Mouse (Mus musculus): Measurements from ENCODE around the gene Tulp2. TPM values are rescaled to one million over a fixed set of nuclear protein-coding genes. Genes with fewer than 3 reads are reported as not detected.

The Tulp2 gene
- 0.22 and 0.32 TPM in 2 replicates for polyA plus RNA-seq (2012; rRNA removed)

DNA sequence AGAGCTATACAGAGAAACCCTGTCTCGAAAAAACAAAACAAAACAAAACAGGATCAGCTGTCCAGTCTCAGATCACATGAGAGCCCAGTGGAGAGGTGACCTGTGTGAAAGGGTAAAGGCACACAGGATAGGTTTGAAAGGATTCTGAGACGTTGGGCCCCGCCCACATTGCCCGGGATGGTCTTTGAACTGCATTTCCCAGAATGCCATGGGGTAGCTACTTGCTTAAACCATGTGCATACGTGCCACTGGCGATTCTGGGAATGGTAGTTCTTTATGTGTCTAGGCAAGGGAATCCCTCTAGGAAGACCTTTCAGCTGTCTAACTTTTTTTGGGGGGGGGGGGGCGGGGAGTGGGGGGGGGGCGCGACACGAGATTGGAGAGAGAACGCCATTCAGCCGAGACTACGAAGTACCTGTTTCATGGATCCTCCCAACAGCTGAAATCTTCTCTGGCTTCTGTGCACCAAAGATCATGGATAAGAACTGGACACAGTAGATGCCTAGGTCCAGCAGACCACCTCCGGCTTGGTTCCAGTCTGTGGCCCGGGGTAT, at the start of gene Tulp2:
TSS of gene Tulp2 (plus strand) at position 504 of the 554 bp plus-strand sequence.

GRCm38 (mm10) chr7:45434203-45435015, 47.3 kb upstream of the Tulp2 start, which contains the start of gene Gys1:
Gys1 (plus strand) TSS chr7:45434844.

DNA sequence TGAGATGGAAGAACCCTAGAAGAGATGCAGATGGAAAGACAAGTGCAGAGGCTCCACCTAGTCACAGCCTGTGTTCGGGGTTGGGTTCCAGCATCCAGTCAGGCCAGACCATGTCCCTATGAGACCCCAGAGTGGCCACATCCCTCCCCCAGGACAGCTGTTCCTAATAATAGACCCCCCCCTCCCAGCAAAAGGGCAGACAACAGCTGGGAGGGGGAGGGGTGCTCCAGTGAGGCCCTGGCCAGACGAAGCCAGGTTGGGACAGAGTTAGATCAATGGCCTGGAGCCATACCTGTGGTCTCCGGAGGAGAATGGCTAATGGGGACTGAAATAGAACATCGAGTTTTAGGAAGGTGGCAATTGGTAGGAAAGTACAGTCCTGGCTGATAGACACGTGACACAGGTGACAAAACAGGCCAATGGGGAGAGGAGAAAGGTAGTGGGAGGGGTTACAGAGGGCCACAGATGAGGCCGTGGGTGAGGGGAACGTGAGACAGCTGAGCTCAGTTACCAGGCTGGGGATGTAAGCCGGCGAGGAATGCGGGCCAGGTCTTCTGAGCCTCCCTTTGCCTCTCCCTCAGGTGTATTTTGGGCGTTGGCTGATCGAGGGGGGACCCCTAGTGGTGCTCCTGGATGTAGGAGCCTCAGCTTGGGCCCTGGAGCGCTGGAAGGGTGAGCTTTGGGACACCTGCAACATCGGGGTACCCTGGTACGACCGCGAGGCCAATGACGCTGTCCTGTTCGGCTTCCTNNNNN, 44.0 kb upstream of the Tulp2 start, which contains the start of gene Ruvbl2:
TSS of gene Ruvbl2 (minus strand) at position 576 of the 756 bp plus-strand sequence.

DNA sequence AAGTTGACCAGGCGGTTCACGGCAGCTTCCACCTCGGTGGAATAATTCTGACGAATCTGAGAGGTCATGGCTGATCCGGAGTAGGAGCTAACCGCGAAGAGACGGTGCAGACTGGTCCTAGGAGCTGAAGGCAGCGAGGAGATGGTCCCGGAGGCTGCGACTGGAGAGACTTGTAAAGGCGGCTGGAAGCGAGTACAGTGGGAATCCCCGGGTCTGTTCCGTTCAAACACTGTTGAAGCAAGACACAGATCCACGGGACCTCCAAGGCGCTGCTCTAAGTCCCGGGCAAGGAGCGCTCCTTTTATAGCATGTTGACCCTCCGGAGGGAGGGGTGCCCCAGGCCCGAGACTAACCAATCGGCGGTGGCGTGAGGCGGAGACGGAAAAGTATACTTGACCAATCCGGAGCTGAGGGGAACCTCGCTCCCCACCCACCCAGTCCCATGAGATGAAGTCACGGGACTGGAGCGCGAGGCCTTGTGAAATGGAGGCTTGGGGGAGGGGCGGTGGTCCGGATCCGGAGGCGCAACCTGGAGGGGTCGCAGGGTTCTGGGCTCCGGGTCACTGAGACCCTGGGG, 22.0 kb upstream of the Tulp2 start, which contains the start of gene Ftl1:
TSS of gene Ftl1 (minus strand) at position 321 of the 577 bp plus-strand sequence.

GRCm38 (mm10) chr7:45466283-45467089, 15.2 kb upstream of the Tulp2 start, which contains the start of gene Bax:
Bax (minus strand) TSS chr7:45466898.

DNA sequence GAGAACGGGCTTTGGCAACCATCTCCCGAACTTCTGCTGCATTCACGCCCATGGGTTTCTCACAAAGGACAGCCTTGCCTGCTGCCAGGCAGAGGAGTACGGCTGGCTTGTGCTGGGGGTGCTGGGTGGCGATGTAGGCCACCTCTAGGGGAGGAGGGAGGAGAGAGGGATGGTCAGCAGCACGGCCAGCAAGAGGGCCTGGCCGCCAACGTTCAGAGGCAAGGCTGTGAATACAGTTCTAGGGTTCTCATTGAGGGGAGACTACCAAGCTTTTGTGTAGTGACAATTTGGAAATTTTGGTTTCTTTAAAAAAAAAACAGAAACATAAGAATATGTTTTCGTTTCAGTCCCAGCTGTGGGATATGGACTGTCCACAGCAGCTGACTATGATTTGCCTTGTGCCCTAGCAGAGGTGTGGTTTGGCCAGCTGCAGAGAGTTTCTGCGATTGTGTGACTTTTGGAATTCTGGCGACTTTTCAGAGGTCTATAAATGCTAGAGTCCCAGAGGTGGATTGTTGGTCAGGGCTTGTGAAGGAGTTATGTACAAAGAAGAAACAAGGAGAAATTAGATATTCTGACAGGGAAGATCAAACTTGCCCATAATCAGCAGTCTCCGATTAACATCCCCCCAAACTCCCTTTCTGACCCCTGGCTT, 5.2 kb downstream of the Tulp2 start, which contains the start of gene Gm45808:
TSS of gene Gm45808 (minus strand) at position 51 of the 655 bp plus-strand sequence.

DNA sequence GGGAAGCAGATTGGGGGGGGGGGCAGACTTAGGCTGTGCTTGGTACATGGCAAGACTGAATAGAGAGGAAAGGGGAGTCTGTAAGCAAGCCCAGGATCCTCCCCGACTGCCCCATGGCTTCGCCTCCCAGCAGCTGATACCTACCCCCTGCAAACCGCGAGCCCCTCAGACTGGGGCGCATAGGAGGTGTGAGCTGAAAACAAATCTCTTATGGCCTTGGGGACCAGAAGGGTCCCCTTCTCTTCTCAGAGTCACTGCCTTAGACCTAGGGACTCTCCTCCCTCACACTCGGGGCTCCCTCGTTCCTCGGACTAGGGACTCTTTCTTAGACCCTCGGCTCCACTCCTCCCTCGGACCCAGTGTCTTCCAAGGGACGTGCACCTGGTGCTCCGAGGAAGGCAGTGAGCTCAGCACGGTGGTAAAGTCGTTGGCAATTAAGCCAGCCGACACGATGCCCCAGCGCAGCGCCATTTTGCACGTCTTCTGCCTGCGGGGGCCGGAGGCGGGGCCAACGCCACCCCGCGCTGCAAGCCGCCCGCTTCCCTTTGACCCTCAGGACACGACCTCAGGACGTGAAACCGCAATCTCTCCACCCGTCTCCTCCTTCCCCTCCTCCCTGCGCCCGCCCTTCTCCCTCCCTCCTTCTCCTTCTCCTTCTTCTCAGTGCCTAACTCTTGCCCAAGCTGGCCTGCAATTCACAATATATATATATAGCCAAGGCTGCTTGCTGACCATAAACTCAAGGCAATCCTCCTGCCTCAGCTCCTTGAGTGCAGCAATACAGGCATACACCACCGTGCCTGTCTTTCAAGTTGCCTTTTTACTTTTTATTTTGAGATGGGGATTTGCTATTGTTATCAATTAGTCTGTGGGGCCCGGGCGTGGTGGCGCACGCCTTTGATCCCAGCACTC, 6.9 kb downstream of the Tulp2 start, which contains the start of gene Dhdh:
TSS of gene Dhdh (minus strand) at position 513 of the 912 bp plus-strand sequence.

GRCm38 (mm10) chr7:45509912-45510787, 28.5 kb downstream of the Tulp2 start, which contains the start of gene Nucb1:
Nucb1 (minus strand) TSS chr7:45510406.

GRCm38 (mm10) chr7:45525809-45526473, 44.3 kb downstream of the Tulp2 start, which contains the start of the genes Ppp1r15a and Plekha4:
Ppp1r15a (minus strand) TSS chr7:45526268.
Plekha4 (plus strand) TSS chr7:45526330.

GRCm38 (mm10) chr7:45554744-45555143, 73.1 kb downstream of the Tulp2 start, which contains the start of gene Hsd17b14:
Hsd17b14 (plus strand) TSS chr7:45554893.

GRCm38 (mm10) chr7:45570103-45570741, 88.5 kb downstream of the Tulp2 start, which contains the start of gene Bcat2:
Bcat2 (plus strand) TSS chr7:45570153.

Other genes starting within 250 kb of the Tulp2 start
- 1.5 and 1.6 TPM in 2 replicates for gene Cd37, start 242.8 kb upstream of the Tulp2 start, polyA plus RNA-seq (2012; rRNA removed)
- gene Slc6a16, start 240.8 kb upstream of the Tulp2 start, polyA plus RNA-seq (2012; rRNA removed): 2.1 and 2.2 TPM in 2 replicates
- 0.03 and 0.12 TPM in 2 replicates for gene Slc6a21, start 204.4 kb upstream of the Tulp2 start, polyA plus RNA-seq (2012; rRNA removed)
- 23.4 and 26.7 TPM in 2 replicates for gene Trpm4, start 148.1 kb upstream of the Tulp2 start, polyA plus RNA-seq (2012; rRNA removed)
- gene Hrc, start 146.6 kb upstream of the Tulp2 start, polyA plus RNA-seq (2012; rRNA removed): 0.35 and 2.8 TPM in 2 replicates
- 60.6 and 63.5 TPM in 2 replicates for gene Ppfia3, start 114.9 kb upstream of the Tulp2 start, polyA plus RNA-seq (2012; rRNA removed)
- 59.8 and 63.1 TPM in 2 replicates for gene Lin7b, start 111.3 kb upstream of the Tulp2 start, polyA plus RNA-seq (2012; rRNA removed)
- 619 and 668 TPM in 2 replicates for gene Snrnp70, start 86.1 kb upstream of the Tulp2 start, polyA plus RNA-seq (2012; rRNA removed)
- gene Kcna7, start 76.2 kb upstream of the Tulp2 start, polyA plus RNA-seq (2012; rRNA removed): 0.03 TPM in 1 of 2 replicates, not detected in the other
- gene Ntf5, start 68.2 kb upstream of the Tulp2 start, polyA plus RNA-seq (2012; rRNA removed): 0.06 and 0.13 TPM in 2 replicates
- gene Lhb, start 61.1 kb upstream of the Tulp2 start, polyA plus RNA-seq (2012; rRNA removed): 0.31 and 0.66 TPM in 2 replicates
- 23.7 and 24.0 TPM in 2 replicates for gene Gys1, start 47.0 kb upstream of the Tulp2 start, polyA plus RNA-seq (2012; rRNA removed)
- 114 and 117 TPM in 2 replicates for gene Ruvbl2, start 43.8 kb upstream of the Tulp2 start, polyA plus RNA-seq (2012; rRNA removed)
- 1,600 and 1,742 TPM in 2 replicates for gene Ftl1, start 22.0 kb upstream of the Tulp2 start, polyA plus RNA-seq (2012; rRNA removed)
- 176 and 188 TPM in 2 replicates for gene Bax, start 15.0 kb upstream of the Tulp2 start, polyA plus RNA-seq (2012; rRNA removed)
- 0.17 TPM in 1 of 2 replicates, not detected in the other for gene Gm45808, start 4.9 kb downstream of the Tulp2 start, polyA plus RNA-seq (2012; rRNA removed)
- 3.0 and 3.2 TPM in 2 replicates for gene Dhdh, start 6.9 kb downstream of the Tulp2 start, polyA plus RNA-seq (2012; rRNA removed)
- 99.6 and 103 TPM in 2 replicates for gene Nucb1, start 28.5 kb downstream of the Tulp2 start, polyA plus RNA-seq (2012; rRNA removed)
- gene Ppp1r15a, start 44.4 kb downstream of the Tulp2 start, polyA plus RNA-seq (2012; rRNA removed): 13.4 and 14.0 TPM in 2 replicates
- gene Plekha4, start 44.5 kb downstream of the Tulp2 start, polyA plus RNA-seq (2012; rRNA removed): 2.4 and 6.4 TPM in 2 replicates
- 0.10 and 0.53 TPM in 2 replicates for gene Hsd17b14, start 73.0 kb downstream of the Tulp2 start, polyA plus RNA-seq (2012; rRNA removed)
- 36.4 and 37.4 TPM in 2 replicates for gene Bcat2, start 88.3 kb downstream of the Tulp2 start, polyA plus RNA-seq (2012; rRNA removed)
- not detected in 2 replicates for gene Fgf21, start 133.6 kb downstream of the Tulp2 start, polyA plus RNA-seq (2012; rRNA removed)
- 0.04 and 0.21 TPM in 2 replicates for gene Fut1, start 135.4 kb downstream of the Tulp2 start, polyA plus RNA-seq (2012; rRNA removed)
- gene Izumo1, start 139.9 kb downstream of the Tulp2 start, polyA plus RNA-seq (2012; rRNA removed): 0.10 and 0.19 TPM in 2 replicates
- 15.5 and 16.0 TPM in 2 replicates for gene Rasip1, start 145.6 kb downstream of the Tulp2 start, polyA plus RNA-seq (2012; rRNA removed)
- 2.7 and 4.2 TPM in 2 replicates for gene Mamstr, start 158.1 kb downstream of the Tulp2 start, polyA plus RNA-seq (2012; rRNA removed)
- gene Fut2, start 184.5 kb downstream of the Tulp2 start, polyA plus RNA-seq (2012; rRNA removed): 0.06 and 0.07 TPM in 2 replicates
- gene Ntn5, start 202.1 kb downstream of the Tulp2 start, polyA plus RNA-seq (2012; rRNA removed): 0.48 and 0.64 TPM in 2 replicates
- 0.43 and 0.63 TPM in 2 replicates for gene Sec1, start 212.5 kb downstream of the Tulp2 start, polyA plus RNA-seq (2012; rRNA removed)
- 162 and 178 TPM in 2 replicates for gene Car11, start 218.0 kb downstream of the Tulp2 start, polyA plus RNA-seq (2012; rRNA removed)
- 12.3 and 12.4 TPM in 2 replicates for gene Dbp, start 223.2 kb downstream of the Tulp2 start, polyA plus RNA-seq (2012; rRNA removed)
- gene Rpl18, start 233.6 kb downstream of the Tulp2 start, polyA plus RNA-seq (2012; rRNA removed): 517 and 597 TPM in 2 replicates
- 24.6 and 26.1 TPM in 2 replicates for gene Sphk2, start 236.1 kb downstream of the Tulp2 start, polyA plus RNA-seq (2012; rRNA removed)
- gene Fam83e, start 239.3 kb downstream of the Tulp2 start, polyA plus RNA-seq (2012; rRNA removed): 0.25 and 0.30 TPM in 2 replicates
- gene Spaca4, start 243.9 kb downstream of the Tulp2 start, polyA plus RNA-seq (2012; rRNA removed): not detected in 2 replicates

Measured in central nervous system, embryonic 18 days (tissue).